Mouse (Mus musculus): ENCODE measurements around the gene Sys1.

Gene Sys1

GRCm38 (mm10) chr2:164456864-164457300 is at the start of gene Sys1:
TSS of gene Sys1 (plus strand) at chr2:164456964.
- DNase-seq = peak in 1 of 2 experiments; percentile 37

- DNase-seq = peak; percentile 37 to 70
Observed at GRCm38 (mm10) chr2:164407708-164408107, 49.1 kb upstream of the Sys1 start.

DNA sequence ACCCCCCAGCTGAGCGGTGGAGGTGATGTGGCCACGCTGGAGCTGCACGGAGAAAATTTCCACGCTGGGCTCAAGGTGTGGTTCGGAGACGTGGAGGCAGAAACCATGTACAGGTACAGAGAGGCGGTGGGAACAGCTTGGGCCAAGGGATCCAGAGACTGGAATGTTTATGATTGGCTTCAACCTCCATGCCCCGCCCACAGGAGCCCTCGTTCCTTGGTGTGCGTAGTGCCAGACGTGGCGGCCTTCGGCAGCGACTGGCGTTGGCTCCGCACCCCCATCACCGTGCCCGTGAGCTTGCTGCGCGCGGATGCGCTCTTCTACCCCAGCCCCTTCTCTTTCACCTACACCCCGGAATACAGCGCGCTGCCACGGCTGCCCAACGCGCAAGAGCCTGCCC is 42.6 kb upstream of the Sys1 start:
- DNase-seq = no peak

GRCm38 (mm10) chr2:164414581-164414980 is 42.2 kb upstream of the Sys1 start:
- peak in 1 of 2 experiments; percentile 29 for DNase-seq

DNA sequence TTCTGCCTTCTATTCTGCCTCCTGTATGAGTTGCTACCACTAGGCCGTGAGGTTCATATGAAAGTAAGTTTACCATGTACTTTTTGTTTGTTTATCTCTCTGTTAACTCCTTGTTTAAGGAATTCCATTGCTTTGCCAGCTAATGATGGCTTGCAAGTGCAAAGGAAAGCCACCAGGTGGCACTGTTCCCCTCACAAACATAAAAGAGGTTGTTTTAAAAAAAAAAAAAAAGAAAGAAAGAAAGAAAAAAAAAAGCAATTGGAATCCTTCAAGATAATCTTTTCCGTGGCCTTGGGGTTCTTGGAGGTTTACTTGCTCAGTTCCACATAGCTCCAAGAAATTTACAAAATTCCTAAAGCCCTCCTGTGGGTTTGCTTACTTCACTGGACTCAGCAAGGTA is 39.6 kb upstream of the Sys1 start:
- DNase-seq = no peak

DNA sequence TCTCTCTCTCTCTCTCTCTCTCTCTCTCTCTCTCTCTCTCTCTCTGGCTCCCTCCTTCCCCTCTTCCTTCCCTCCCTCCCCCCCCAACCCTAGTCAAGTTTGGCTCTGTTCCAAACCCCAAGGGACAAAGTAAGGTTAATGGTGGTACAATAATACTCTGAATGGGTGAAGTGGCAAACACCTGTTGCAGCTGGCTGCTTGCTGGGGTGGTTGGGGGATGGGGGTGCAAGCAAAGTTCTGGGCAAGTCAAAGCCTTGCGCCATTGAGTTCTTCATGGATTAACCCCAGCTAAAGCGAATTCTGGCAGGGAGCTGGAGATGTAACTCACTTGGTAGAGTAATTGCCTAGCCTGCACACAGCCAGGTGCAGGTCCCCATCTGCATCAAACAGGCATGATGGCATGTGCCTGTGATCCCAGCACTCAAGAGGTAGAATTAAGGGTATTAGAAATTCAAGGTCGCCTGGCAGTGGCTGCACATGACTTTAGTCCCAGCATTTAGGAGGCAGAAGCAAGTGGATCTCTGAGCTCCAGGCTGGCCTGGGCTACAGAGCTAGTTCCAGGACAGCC is 38.4 kb upstream of the Sys1 start:
- no peak for DNase-seq

GRCm38 (mm10) chr2:164419489-164419888 is 37.3 kb upstream of the Sys1 start:
- DNase-seq = no peak

- no peak for DNase-seq
Observed at GRCm38 (mm10) chr2:164421306-164421705, 35.5 kb upstream of the Sys1 start.

- DNase-seq = no peak
Observed at GRCm38 (mm10) chr2:164421979-164422378, 34.8 kb upstream of the Sys1 start.

DNA sequence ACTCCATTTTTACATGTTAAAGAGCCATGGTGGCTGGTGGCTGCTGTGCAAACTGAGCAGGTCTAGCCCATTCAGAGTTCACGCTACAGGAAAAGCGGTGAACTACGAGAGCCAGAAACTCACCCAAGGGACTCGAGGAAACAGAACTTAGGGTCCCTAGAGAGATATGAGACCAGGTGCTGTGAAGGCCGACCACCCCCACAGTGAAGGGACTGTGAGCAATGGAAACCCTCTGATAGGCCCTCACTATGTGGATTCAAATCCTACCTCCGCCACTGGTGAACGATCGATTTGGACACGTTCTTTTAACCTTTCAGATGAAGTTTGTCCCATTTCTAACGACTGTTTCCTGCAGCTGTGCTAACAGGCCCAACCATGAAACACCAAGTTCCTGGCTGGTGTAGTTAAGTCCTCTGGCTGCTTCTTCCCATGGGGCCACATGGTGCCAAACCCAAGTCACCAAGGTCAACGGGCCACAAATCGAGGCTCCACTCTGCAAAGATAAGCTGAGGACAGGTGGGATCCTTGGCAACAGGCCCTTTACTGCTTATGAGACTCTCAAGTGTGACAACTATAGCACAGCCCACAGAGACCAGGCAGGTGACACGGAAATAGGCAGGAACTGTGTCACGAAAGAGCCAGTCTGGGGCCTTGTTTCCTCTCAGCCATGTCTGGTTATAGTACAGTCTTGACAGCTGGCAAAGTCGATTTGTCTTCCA is 33.9 kb upstream of the Sys1 start:
- DNase-seq = peak; percentile 45 to 55

- DNase-seq = peak; percentile 39 to 50
Observed at GRCm38 (mm10) chr2:164423464-164423863, 33.3 kb upstream of the Sys1 start.

DNA sequence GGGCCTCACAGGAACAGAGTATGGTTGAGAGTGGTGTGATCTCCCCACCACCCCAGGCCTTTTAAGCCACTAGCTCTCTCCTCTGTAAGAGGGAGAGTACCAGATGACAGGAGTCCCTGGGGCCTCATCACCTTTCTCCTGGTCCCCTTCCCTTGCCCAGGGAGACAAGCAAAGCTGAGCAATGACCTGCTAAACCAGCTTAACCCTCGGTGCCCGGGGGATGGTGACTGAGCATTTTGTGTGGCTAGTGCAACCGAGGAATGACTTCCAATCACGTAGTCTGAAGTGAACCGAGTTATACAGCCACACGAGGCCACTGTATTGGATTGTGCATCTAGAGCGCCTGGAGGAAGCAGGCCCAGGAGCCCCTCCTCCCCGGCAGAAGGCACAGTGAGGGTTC is 32.4 kb upstream of the Sys1 start:
- DNase-seq = no peak

DNA sequence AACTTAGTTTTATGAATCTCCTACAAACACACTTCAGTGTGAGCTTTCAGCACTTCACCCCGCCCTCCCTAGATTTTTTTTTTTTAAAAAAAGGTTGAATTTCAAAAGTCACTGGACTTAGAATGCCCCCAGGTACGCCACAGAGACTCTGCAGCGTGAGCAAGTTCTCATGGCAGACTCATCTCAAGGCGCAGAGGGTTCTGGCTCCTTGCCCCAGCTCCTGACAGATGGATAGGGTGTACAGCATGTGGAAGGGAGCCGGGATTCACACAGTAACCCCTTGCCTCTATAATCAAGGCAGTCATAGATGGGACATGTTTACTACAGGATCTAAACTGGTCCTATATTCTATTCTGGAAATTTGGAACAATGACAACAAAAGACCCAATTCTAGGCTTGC is 31.4 kb upstream of the Sys1 start:
- DNase-seq = no peak

- DNase-seq = no peak
Observed at GRCm38 (mm10) chr2:164426121-164426520, 30.6 kb upstream of the Sys1 start.

DNA sequence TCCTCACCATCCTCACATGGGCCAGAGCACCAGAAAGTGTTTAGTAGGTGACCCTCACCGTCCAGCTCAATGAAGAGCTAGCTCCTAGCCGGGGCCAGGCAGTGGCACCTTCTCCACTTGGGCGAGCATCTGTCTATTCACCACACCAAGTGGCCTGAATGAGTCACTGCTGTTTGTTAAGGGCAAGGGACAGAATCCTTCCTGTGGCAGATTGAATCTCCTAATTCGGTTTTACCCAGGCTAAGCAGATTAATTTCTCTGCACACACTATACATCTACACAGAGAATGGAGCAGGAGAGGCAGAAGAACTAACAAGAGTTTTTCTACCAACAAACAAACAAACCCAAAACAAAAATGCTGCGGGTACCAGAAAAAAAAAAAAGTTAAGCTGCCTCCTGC is 29.8 kb upstream of the Sys1 start:
- no peak for DNase-seq

DNA sequence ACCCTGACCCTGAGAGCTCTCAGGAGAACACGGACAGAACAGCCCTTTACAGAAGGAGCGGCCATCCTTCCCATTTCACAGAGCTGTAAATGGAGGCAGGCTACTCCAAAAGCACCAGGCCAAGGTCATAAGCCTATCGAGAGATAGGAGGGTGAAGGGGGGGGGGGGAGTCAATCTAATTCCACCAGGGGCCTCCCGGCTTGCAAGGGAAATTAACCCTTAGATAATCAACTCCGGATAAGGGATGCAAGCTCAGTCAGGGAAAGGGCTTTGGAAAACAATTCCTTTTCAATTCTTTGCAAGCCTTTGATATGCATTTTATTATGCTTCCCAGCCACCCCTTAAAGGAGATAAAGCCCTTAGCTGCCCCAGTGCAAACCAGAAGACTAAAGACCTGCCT is 28.3 kb upstream of the Sys1 start:
- no peak for DNase-seq

- DNase-seq = no peak
Observed at GRCm38 (mm10) chr2:164429881-164430615, 26.7 kb upstream of the Sys1 start.

- DNase-seq = no peak
Observed at GRCm38 (mm10) chr2:164430697-164431096, 26.1 kb upstream of the Sys1 start.

- DNase-seq = no peak
Observed at GRCm38 (mm10) chr2:164431676-164432465, 24.9 kb upstream of the Sys1 start.

DNA sequence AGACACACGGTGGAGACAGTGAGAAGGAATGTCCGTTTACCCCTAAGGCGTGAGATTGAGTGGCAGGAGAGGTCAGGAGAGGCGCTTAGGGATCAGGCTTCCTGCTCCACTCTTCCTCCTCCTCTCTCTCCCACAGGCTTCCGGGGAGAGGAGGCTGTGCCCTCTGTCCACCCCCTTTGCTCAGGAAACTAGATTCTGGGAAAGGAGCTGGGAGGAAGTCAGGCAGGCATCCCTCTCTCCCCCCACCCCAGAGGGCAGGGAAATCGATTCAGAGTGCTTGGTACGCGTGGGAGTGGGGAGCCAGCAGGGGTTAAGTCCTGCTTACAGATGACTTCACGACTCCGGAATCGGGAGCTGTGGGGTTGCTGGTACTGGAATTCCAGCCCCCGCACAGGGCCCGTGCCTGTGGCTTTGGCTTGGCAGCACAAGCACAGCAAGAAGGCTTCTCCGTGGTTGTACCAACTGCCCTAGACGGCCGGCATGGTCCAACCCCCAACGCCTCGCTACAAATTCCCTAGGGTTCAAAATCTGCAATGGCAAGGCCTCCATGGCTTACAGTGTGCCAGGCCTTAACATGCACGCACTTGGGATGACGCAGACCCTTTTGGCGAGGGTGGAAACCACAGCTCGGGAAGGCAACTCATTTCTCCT is 24.1 kb upstream of the Sys1 start:
- no peak for DNase-seq

DNA sequence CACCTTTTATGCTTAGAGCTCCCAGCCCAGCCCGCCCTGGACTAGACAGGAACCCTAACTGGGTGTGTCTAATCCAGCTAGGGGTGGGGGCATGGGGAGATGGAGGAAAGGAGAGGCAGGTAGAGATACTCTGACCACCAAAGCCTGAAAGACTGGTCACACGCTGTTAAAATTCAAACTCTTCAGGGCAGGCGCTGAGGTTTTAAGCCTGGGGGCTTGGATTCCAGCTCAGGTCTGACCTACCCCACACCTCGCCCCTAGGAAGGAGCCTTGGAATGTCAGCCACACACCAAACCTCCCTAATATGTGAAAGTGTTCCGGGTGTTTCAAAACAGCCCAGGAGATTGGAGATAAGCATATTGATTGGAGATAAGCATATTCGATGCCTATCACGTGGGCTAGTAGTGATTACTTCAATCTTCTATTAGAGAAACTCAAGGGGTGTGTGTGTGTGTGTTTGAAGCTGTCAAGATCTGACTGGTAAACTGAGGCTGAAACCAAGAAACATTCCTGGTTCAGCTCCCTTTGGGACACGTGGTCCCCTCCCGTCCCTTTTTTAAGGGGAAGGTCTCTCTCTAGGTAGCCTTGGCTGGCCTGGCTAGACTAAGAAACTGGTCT is 23.4 kb upstream of the Sys1 start:
- DNase-seq = no peak

GRCm38 (mm10) chr2:164434681-164435080 is 22.1 kb upstream of the Sys1 start:
- no peak for DNase-seq

Measured in spleen, adult 18-20 months (tissue).